Mouse (Mus musculus): ENCODE data around the gene Usp30. TPM values are rescaled to one million over a fixed set of nuclear protein-coding genes. Genes with fewer than 3 reads are reported as not detected.

The Usp30 gene
- total and polyA plus RNA-seq, 3 experiments = 12.8 to 21.1 TPM; not detected in 1

GRCm38 (mm10) chr5:114052246-114052761 is 13.0 kb upstream of the Usp30 start:
- TF ChIP-seq MEF2A (IDR thresholded peaks at IDR 0.05; ENCODE audit: extremely low read depth, insufficient replicate concordance, low read depth, low read length, poor library complexity, severe bottlenecking) (no peak), SMC3 (IDR thresholded peaks at IDR 0.05; ENCODE audit: low read depth, low read length) (peak; percentile 51), RAD21 (IDR thresholded peaks at IDR 0.05; ENCODE audit: low read depth, low read length) (peak; percentile 26), NELFE (IDR thresholded peaks at IDR 0.05; ENCODE audit: low read depth, low read length) (0 out of 2 replicates have a peak, but pooled peaks have one; percentile 16), HCFC1 (IDR thresholded peaks at IDR 0.05; ENCODE audit: low read depth, low read length) (peak; percentile 29; the same call in 1 of the 2 replicates), CTCF (IDR thresholded peaks at IDR 0.05 in 2 of 3, conservative IDR thresholded peaks at IDR 0.05 in 1 of 3; ENCODE audit: control insufficient read depth in 1 of 3, insufficient read depth in 1 of 3, low read depth in 2 of 3, low read length in 3 of 3, poor library complexity in 1 of 3, severe bottlenecking in 1 of 3) (peak; percentile 85 to 95 (median 86)), ZC3H11A (IDR thresholded peaks at IDR 0.05; ENCODE audit: low read depth, low read length) (peak; percentile 15; the same call in 1 of the 2 replicates), TCF12 (IDR thresholded peaks at IDR 0.05; ENCODE audit: low read depth, low read length) (no peak), EP300 (IDR thresholded peaks at IDR 0.05; ENCODE audit: low read depth in 1 of 2, low read length in 2 of 2) (no peak)
- Histone ChIP-seq H3K4me3 (ENCODE audit: control insufficient read depth in 1 of 2, insufficient read depth in 1 of 2, low read depth in 2 of 2, low read length in 2 of 2) (no peak overlapping the region), H3K79me2 (ENCODE audit: control insufficient read depth, insufficient read depth, low read length, poor library complexity) (no peaks in the 10 kb centered on the region), H3K27me3 (ENCODE audit: control insufficient read depth in 1 of 2, insufficient read depth in 2 of 2, low read length in 2 of 2) (no peaks in the 10 kb centered on the region), H3K9ac (ENCODE audit: control insufficient read depth, low read depth, low read length, poor library complexity, severe bottlenecking) (no peak overlapping the region), H3K4me1 (ENCODE audit: control insufficient read depth in 1 of 2, insufficient read depth in 2 of 2, low read length in 2 of 2) (no peaks in the 10 kb centered on the region), H3K27ac (ENCODE audit: control insufficient read depth, low read depth, low read length) (no peak overlapping the region), H3K9me3 (replicated peaks; ENCODE audit: insufficient read depth, low read length) (no peaks in the 10 kb centered on the region), H3K36me3 (ENCODE audit: control insufficient read depth in 1 of 2, insufficient read depth in 2 of 2, low read length in 2 of 2) (peaks cover 0 to 2% of the 10 kb centered on the region in 2 experiments; a peak in 1 of 4 replicates)
- peak; percentile 61 for DNase-seq (ENCODE audit: low read depth, low spot score)

- Histone ChIP-seq H3K79me2 (ENCODE audit: control insufficient read depth, insufficient read depth, low read length, poor library complexity) (no peaks in the 10 kb centered on the region), H3K9ac (ENCODE audit: control insufficient read depth, low read depth, low read length, poor library complexity, severe bottlenecking) (no peak overlapping the region), H3K27me3 (ENCODE audit: control insufficient read depth in 1 of 2, insufficient read depth in 2 of 2, low read length in 2 of 2) (no peaks in the 10 kb centered on the region), H3K27ac (ENCODE audit: control insufficient read depth, low read depth, low read length) (no peak overlapping the region), H3K4me3 (ENCODE audit: control insufficient read depth in 1 of 2, insufficient read depth in 1 of 2, low read depth in 2 of 2, low read length in 2 of 2) (no peak overlapping the region), H3K9me3 (replicated peaks; ENCODE audit: insufficient read depth, low read length) (no peaks in the 10 kb centered on the region), H3K4me1 (ENCODE audit: control insufficient read depth in 1 of 2, insufficient read depth in 2 of 2, low read length in 2 of 2) (no peaks in the 10 kb centered on the region), H3K36me3 (ENCODE audit: control insufficient read depth in 1 of 2, insufficient read depth in 2 of 2, low read length in 2 of 2) (peaks cover 0 to 1% of the 10 kb centered on the region in 2 experiments; a peak in 1 of 4 replicates)
- TF ChIP-seq JUND (IDR thresholded peaks at IDR 0.05; ENCODE audit: low read depth, low read length) (no peak), TCF12 (IDR thresholded peaks at IDR 0.05; ENCODE audit: low read depth, low read length) (no peak), BHLHE40 (IDR thresholded peaks at IDR 0.05; ENCODE audit: borderline replicate concordance, low read depth, low read length) (no peak)
- no peak for DNase-seq (ENCODE audit: low read depth, low spot score)
Measured at GRCm38 (mm10) chr5:114057129-114057731, 8.0 kb upstream of the Usp30 start.

GRCm38 (mm10) chr5:114061675-114062074 is 3.6 kb upstream of the Usp30 start:
- no peak for TF ChIP-seq RCOR1 (IDR thresholded peaks at IDR 0.05; ENCODE audit: low read depth, low read length)
- no peak for TF ChIP-seq NELFE (IDR thresholded peaks at IDR 0.05; ENCODE audit: low read depth, low read length)
- no peak for TF ChIP-seq SMC3 (IDR thresholded peaks at IDR 0.05; ENCODE audit: low read depth, low read length)
- no peak for TF ChIP-seq NRF1 (IDR thresholded peaks at IDR 0.05; ENCODE audit: insufficient read depth, low read depth, low read length, poor library complexity, severe bottlenecking)
- no peak for TF ChIP-seq KAT2A (conservative IDR thresholded peaks at IDR 0.05; ENCODE audit: low read depth, low read length)
- no peak for TF ChIP-seq MYB (IDR thresholded peaks at IDR 0.05; ENCODE audit: low read depth, low read length)
- TF ChIP-seq ZC3H11A (IDR thresholded peaks at IDR 0.05; ENCODE audit: low read depth, low read length) = no peak
- TF ChIP-seq POLR2A (IDR thresholded peaks at IDR 0.05; ENCODE audit: control insufficient read depth in 1 of 2, insufficient read depth in 1 of 2, low read depth in 1 of 2, low read length in 2 of 2, poor library complexity in 1 of 2) = no peak
- TF ChIP-seq CTCF (IDR thresholded peaks at IDR 0.05 in 2 of 3, conservative IDR thresholded peaks at IDR 0.05 in 1 of 3; ENCODE audit: control insufficient read depth in 1 of 3, insufficient read depth in 1 of 3, low read depth in 2 of 3, low read length in 3 of 3, poor library complexity in 1 of 3, severe bottlenecking in 1 of 3) = no peak
- TF ChIP-seq SIN3A (IDR thresholded peaks at IDR 0.05; ENCODE audit: low read length) = no peak
- no peak for TF ChIP-seq MXI1 (IDR thresholded peaks at IDR 0.05; ENCODE audit: low read depth, low read length)
- TF ChIP-seq MAFK (IDR thresholded peaks at IDR 0.05; ENCODE audit: borderline replicate concordance, low read depth, low read length) = no peak
- TF ChIP-seq CHD1 (IDR thresholded peaks at IDR 0.05; ENCODE audit: low read depth, low read length) = no peak
- no peak for TF ChIP-seq CHD2 (IDR thresholded peaks at IDR 0.05; ENCODE audit: low read length)
- no peaks in the 10 kb centered on the region for H3K27me3 ChIP-seq (ENCODE audit: control insufficient read depth in 1 of 2, insufficient read depth in 2 of 2, low read length in 2 of 2)
- no peaks in the 10 kb centered on the region for H3K9me3 ChIP-seq (replicated peaks; ENCODE audit: insufficient read depth, low read length)
- H3K27ac ChIP-seq (ENCODE audit: control insufficient read depth, low read depth, low read length) = no peak overlapping the region
- H3K4me3 ChIP-seq (ENCODE audit: control insufficient read depth in 1 of 2, insufficient read depth in 1 of 2, low read depth in 2 of 2, low read length in 2 of 2) = no peak overlapping the region
- H3K79me2 ChIP-seq (ENCODE audit: control insufficient read depth, insufficient read depth, low read length, poor library complexity) = no peaks in the 10 kb centered on the region
- H3K4me1 ChIP-seq (ENCODE audit: control insufficient read depth in 1 of 2, insufficient read depth in 2 of 2, low read length in 2 of 2) = no peaks in the 10 kb centered on the region
- no peak overlapping the region for H3K9ac ChIP-seq (ENCODE audit: control insufficient read depth, low read depth, low read length, poor library complexity, severe bottlenecking)
- no peaks in the 10 kb centered on the region for H3K36me3 ChIP-seq (ENCODE audit: control insufficient read depth in 1 of 2, insufficient read depth in 2 of 2, low read length in 2 of 2)
- DNase-seq (ENCODE audit: low read depth, low spot score) = no peak

Data from MEL (cell line).